Mouse (Mus musculus): ENCODE measurements around the gene Slc39a8.

The Slc39a8 gene

GRCm38 (mm10) chr3:135825016-135825753, at the start of gene Slc39a8:
Gene Slc39a8 (plus strand): TSS chr3:135825279.
- DNase-seq, result peak; percentile 82 to 85

GRCm38 (mm10) chr3:135785065-135785464, 40.0 kb upstream of the Slc39a8 start:
- no peak for DNase-seq

GRCm38 (mm10) chr3:135796117-135796516, 29.0 kb upstream of the Slc39a8 start:
- DNase-seq, result no peak

GRCm38 (mm10) chr3:135798241-135798640, 26.8 kb upstream of the Slc39a8 start:
- DNase-seq, result no peak

GRCm38 (mm10) chr3:135798665-135799064, 26.4 kb upstream of the Slc39a8 start:
- no peak for DNase-seq

GRCm38 (mm10) chr3:135814665-135815064, 10.4 kb upstream of the Slc39a8 start:
- DNase-seq, result no peak

GRCm38 (mm10) chr3:135815973-135816727, 8.9 kb upstream of the Slc39a8 start:
- no peak for DNase-seq

GRCm38 (mm10) chr3:135817124-135817523, 8.0 kb upstream of the Slc39a8 start:
- no peak for DNase-seq

- DNase-seq, result no peak
Measured at GRCm38 (mm10) chr3:135824436-135824835, 643 bp upstream of the Slc39a8 start.

- DNase-seq, result peak; percentile 54 to 60
Measured at GRCm38 (mm10) chr3:135825754-135826683, 940 bp downstream of the Slc39a8 start.

GRCm38 (mm10) chr3:135826684-135827249, 1.7 kb downstream of the Slc39a8 start:
- DNase-seq, result no peak

GRCm38 (mm10) chr3:135828000-135828399, 2.9 kb downstream of the Slc39a8 start:
- no peak for DNase-seq

GRCm38 (mm10) chr3:135832496-135832895, 7.4 kb downstream of the Slc39a8 start:
- no peak for DNase-seq

GRCm38 (mm10) chr3:135832907-135833306, 7.8 kb downstream of the Slc39a8 start:
- DNase-seq, result no peak

GRCm38 (mm10) chr3:135834988-135835387, 9.9 kb downstream of the Slc39a8 start:
- no peak for DNase-seq

- DNase-seq, result no peak
Measured at GRCm38 (mm10) chr3:135839535-135839934, 14.5 kb downstream of the Slc39a8 start.

- DNase-seq, result no peak
Measured at GRCm38 (mm10) chr3:135840185-135840584, 15.1 kb downstream of the Slc39a8 start.

- DNase-seq, result no peak
Measured at GRCm38 (mm10) chr3:135841716-135842511, 16.8 kb downstream of the Slc39a8 start.

GRCm38 (mm10) chr3:135843181-135843580, 18.1 kb downstream of the Slc39a8 start:
- no peak for DNase-seq

GRCm38 (mm10) chr3:135843707-135844106, 18.6 kb downstream of the Slc39a8 start:
- DNase-seq, result no peak

GRCm38 (mm10) chr3:135844835-135845234, 19.8 kb downstream of the Slc39a8 start:
- no peak for DNase-seq

GRCm38 (mm10) chr3:135845860-135846259, 20.8 kb downstream of the Slc39a8 start:
- no peak for DNase-seq

Data from thymus, adult 18-20 months (tissue).